Mouse (Mus musculus) frontal cortex, postnatal 10 days (tissue): ENCODE measurements around the gene Plcd1.

Experiments
- DNase-seq, 2 experiments: peaks; one replicate each; pipeline ENCODE4 v3.0.0; 2022; ENCODE audit warnings: low spot score in 2 of 2, mixed read lengths in 1 of 2

The Plcd1 gene

DNA sequence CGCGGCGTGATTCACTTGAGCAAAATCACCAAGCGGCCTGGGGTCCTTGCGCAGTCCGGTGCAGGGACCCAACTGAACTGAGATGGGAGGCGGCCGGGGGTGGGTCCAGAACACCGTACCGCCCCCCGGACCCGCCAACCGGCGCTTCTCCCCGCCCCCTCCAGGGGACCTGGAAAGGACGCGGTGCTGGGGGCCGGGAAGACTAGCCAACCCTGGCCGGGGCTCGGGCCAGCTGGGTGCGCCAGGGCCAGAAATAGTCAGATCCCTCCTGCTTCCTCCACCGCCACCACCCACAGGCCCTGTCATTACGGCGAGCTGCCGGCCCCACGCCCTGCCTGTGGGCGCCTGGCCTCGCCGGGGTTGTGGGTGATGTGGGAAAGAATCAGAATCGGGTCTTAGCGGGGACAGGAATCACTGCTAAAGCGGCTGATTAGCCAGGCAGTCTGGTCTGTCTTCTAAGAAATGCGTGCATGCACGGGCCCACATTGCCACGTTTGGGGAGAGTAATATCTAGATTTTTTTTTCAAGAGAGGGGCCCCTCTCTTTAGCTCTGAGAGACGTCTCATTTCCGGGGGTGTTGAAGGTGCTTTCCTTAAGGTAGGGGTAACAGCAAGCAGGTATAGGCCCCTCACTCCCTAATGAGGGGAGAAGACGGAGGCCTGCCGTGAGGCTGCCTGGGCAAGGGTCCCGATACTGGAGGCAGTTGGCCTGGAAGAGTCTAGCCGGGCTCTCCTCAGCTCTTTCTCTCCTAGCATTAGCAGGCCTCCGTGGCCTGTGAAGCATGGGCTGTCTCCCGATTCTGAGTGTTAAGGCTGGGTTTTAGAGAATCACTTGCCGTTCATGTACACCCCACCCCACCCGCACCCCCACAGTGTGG is at the start of gene Plcd1:
Gene Plcd1 (minus strand): TSS at position 84 of the 877 bp plus-strand sequence.
- DNase-seq = peak; percentile 77 to 85

DNA sequence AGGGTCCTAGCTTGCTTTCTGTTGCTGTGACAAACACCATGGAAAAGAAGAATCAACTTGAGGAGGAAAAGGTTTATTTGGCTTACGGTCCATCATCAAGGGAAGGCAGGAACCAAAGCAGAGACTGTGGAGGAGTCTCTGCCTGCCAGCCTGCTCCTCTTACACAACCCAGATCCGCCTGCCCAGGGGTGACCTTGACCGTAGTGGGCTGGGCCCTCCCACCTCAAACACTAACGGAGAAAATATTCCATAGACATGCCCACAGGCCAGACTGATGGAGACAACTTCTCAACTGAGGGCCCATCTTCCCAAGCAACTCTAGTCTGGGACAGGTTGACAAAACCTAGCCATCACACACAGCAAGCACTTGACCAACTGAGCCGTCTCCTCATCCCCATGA is 48.8 kb upstream of the Plcd1 start:
- DNase-seq = no peak

DNA sequence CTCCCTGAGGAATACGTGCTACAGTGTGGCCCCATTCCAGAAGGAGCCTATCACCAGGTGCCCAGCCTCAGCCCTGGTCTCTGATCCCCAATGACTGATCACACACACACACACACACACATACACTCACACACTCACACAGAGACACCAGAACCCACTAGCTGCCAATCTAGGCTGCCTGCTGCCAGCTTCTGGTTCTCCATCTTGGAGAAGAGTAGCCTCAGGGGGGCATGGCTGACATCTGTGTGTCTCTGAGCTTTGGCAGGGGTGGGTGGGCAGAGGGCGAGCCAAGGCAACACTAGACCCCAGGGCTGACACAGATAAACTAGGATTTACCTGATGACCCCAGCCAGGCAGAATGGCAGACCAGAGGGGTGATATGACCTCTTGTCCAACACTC is 45.5 kb upstream of the Plcd1 start:
- DNase-seq = no peak

DNA sequence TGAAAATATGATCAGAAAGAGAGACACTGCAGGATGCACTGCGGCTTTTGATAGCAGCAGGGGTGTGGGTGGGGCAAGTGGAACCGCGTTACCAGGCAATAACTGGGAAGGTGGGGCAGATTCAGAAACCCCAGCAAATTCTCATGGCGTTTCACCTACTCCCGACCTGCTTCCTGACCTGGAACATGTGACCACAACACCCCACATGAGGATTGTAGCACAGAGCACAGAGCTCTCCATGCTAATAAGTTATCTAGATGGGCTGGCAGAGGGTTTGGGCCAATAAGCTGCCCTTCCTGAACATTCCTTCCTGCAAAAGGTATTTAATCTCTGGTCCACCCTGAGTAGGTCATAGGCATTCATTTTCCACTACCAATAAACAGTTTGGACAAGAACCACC is 37.4 kb upstream of the Plcd1 start:
- no peak for DNase-seq

DNA sequence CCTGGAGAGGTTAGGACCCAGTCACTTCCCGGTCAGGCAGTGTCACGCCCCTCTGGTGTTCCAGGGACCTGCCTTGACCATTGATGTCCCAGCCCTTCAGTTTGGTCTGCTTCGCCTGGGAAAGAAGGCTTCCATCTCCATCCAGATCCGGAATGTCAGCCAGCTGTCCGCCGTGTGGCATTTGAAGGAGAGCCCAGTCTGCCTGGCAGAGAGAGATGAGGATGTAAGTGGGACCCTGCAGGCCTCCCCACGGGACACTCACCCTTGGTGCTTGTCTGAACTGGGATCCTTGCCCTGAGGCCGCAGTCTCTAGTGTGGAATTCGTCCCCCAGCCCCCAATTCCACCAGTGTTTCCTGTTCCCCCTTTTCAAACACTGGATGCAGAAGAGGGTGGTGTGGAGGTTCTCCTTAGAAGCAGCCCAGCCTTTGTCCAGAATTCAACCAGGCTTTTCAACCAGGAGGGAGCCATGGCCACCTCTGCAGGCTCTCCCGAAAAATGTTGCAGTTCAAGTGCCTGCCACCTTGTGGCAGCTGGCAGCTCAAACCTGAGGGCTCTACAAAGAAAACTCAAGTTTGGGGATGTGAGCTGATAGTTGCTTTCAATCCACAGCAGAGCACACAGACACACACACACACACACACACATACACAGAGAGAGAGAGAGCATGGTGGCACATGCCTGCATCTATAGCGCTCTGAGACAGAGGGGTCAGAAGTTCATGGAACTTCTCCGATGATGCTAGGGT is 35.3 kb upstream of the Plcd1 start:
- no peak for DNase-seq

DNA sequence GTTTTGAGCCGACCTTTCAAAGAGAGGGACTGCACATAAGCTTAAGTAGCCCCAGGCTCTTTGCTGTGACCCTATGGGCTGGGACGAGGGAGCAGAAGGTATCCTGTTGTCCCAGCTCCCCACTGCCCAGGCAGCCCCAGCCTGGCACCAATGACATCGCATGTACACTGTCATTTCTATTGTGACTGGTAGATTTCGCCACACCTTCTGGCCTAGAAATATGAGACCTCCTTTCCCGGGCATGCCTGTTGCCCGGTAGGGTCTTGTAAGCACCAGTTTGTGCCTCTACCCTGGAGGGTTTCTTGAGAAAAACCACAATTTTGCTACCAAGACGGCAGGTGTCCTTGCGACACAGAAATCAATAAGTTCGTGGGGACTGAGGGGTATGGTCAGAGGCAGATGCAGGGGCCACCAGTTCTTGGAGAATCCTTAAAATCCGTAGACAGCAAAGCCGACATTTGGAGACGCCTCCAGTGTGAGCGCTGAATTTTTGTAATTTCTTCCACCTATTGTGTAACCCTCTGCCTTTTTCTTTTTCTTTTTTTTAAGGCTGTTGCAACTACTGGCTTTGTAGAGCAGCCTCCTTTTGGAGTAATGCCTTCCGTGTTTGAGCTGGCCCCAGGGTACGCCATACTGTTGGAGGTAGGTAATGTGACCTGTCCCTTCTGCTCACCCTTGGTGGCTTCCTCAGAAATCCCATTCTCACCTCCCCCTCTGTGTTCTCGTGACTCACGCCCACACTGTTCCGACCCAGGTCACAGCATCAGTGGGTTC is 29.5 kb upstream of the Plcd1 start:
- DNase-seq = no peak

DNA sequence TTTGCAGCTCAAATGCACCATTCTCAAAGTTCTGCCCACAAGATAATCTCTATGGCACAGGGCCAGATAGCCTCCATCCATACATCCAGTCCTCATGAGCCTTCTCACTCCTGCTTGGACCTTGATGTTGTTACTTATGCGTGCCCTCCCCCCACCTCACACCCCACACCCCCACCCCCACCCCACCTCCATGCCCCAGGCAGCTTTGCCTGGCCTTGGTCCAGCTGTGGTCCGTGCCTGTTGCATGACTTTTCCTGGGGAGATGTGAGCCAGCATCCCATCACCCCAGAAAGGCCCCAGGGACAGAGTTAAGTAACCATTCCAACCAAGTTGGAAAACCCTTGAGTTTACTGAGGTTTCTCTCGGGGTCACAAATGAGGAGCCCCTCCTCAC is 26.9 kb upstream of the Plcd1 start:
- DNase-seq = no peak

DNA sequence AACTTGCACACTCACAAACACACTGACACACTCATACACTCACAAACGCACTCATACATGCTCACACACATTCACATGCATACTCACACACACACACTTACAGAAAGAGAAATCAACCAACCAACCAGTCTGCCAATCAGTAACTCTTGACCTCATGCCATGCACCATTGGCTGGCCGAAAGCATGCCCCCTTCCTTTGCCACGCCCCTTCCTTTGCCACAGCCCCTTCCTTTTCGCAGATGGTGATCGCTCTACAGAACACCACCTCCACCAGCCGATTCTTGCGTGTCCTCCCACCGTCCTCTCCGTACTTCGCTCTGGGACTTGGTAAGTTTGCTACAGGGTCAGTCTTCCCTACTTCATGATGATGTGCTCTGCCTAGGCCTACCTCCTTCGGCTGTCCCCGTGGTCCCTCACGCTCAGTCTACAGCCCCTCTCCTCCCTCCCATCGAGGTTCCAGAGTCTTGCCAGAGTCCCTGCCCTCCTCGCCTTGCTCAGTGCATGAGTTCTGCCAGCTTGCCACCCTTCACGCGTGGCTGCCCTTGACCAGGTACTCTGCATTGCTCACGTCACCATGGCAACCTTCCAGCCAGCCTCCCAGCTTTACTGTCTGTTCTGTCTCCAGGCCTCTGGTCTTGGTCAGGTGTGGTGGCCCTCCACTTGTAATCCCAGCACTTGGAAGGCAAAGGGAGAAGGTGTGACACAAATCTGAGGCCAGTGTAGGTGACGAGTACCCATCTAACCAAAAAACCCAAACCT is 26.3 kb upstream of the Plcd1 start:
- DNase-seq = no peak

DNA sequence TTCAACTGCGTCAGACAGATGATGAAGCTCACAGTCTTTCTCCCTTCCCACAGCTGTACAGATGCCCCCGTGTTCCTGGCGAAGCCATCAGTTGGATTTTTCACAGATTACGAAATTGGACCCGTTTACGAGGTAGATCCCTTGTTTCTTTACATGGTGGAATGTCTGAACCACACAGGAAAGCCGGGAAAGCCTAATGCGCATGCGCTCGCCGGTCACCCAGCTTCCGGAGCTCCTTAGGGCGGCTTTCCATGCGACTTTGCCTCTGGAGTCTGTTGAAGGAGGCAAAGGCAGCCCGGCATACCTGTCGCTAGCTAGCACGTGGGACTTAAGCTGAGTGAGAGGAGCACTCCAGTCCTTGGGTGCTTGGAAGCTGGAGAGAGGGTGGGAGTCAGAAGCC is 21.6 kb upstream of the Plcd1 start:
- DNase-seq = no peak

DNA sequence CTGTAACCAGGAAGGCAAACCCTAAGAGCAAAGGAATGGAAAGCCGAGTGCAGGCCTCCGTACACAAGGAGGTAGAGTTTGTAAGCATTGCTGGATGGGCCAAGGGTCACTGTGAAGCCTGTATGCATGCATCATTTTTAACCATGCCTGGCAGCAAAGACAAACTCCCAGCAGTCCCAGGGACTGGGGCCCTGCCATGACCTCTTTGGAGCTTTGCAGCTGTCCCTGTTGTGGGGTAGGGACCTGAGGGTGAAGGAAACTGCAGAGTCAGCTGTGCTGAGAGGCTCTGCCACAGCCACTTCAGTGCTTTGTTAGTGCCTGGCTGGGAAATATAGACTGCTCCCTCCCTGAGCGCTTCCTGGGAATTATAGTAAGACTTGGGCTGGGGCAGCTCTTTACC is 17.3 kb upstream of the Plcd1 start:
- no peak for DNase-seq

DNA sequence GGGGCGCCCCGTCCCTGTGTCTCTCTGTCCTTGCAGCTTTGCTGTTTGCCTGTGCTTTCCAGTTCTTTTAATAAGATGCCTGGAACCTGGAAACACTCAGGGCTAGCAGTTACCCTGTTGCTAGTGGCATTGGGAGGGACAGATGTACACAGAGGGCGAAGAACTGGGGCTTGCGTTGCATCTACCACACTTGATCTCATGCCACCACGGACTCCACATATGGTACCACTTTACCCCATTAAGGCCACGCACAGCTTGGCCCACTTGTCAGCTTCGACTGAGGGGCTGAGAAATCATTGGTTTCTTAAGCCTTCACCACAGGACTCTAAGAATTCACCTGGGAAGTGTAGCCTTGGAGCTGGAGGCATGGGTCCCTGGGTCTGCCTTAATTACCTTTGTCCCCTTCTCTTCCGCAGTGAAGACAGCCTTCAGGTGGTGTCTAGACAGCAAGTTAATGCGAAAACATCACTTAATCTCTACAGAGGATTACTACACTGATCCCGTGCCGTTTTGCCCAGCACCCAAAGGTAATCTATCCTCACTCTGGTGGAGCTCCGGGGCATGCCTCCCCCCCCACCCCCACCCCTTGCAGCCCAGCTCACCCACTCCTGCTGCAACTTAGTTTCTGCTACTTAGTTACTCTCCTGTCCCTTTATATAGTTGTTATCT is 16.5 kb upstream of the Plcd1 start:
- DNase-seq = no peak

DNA sequence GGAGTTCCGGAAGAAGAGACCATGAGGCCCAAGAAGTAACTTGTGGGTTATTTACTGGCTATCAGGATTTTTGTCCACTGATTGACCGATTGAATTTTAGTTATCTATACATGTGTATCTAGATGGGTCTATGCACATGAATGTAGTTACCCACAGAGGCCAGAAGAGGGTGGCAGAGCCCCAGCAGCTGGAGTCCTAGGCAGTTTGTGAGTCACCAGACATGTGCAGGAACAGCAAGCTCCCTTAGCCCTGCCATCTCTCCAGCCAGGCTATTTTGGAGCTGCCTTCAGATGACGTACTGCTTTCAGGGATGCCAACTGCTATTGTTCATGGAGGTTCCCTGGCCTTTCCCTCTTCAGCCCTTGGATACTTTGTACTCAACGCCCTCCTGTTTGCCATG is 14.3 kb upstream of the Plcd1 start:
- DNase-seq = no peak

DNA sequence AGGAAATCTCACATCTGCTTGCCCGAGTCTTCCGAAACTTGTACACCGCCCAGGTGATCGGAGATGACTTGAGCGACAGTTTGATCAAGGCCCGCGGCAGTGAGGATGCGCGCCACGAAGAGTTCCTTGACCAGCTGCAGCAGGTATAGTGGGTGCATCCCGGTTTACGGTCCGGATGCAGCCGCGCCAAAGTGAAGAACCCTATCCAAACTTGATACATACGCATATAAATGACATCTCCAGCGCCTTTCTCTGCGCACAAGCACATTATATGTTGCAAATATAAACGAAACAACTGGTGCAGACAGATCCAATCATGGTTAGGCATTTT is 9.4 kb upstream of the Plcd1 start:
- no peak for DNase-seq

DNA sequence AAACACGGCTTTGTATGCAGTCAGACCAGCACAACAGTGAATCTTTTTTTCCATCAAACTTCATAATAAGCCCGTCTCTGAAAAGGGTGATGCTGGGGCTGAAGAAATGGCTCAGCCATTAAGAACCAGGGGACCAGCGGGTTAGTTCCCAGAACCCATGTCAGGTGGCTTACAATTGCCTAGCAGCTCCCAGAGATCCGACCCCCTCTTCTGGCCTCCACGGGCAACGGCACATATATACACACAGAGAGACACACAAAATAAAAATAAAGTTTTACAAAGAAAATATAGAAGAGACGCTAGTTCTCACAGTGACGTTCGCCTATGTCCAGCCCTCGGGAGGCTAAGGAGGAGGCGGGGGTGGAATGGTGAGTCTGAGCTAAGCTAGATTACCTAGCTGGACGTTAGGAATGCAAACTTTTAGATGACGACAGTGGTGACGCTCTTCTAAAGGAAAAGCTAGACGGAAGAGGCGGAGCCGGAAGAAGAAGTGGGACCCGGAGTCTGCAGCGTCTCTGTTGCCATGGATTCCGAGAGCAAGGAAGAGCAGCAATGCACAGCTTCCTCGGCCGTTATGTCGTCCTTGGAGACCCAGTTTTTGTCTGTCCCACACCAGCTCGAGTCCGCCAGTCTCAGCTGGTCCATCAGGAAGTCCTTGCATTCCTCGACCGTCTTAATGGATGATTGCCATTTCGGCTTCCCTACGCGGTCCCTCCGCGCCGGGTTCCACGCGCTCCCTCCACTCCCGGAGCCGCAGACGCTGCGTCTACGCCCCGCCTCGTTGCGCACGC is 8.9 kb upstream of the Plcd1 start, which contains the start of gene Dlec1:
Gene Dlec1 (plus strand): TSS at position 487 of the 791 bp plus-strand sequence.
- DNase-seq = peak; percentile 64 to 72

DNA sequence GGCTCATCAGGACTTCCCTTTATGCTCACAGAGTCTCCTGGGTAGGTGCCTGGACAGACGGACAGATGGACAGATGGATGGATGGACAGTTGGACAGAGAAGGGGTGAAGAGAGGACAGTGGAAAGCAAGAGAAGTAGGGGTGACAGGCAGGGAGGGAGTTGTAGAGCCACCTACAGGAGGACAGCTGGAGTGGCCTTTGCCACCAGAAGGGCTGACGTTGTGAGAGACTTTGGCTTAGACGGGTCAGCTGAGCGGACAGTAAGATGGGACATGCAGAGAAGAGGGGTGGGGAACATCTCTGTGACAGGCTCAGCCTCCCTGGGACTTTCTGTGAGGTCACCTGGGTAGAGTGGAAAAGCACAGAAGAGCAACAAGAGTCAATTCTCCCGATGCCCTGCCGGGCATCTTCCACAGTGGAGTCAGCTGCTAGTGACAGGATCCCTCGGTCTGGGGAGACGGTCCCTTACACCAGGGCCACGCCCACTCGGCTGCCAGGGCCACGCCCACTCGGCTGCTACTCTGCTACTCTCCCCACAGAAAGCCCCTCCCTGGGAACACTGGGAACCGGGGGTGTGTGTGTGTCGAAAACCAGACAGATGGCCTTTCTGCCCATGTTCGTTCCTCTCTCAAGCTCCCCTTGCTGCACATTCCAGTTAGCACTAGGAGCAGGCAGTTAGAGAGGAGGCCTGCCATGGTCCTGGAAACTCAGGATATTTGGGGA is 7.0 kb upstream of the Plcd1 start:
- peak in 1 of 2 experiments; percentile 34 for DNase-seq

DNA sequence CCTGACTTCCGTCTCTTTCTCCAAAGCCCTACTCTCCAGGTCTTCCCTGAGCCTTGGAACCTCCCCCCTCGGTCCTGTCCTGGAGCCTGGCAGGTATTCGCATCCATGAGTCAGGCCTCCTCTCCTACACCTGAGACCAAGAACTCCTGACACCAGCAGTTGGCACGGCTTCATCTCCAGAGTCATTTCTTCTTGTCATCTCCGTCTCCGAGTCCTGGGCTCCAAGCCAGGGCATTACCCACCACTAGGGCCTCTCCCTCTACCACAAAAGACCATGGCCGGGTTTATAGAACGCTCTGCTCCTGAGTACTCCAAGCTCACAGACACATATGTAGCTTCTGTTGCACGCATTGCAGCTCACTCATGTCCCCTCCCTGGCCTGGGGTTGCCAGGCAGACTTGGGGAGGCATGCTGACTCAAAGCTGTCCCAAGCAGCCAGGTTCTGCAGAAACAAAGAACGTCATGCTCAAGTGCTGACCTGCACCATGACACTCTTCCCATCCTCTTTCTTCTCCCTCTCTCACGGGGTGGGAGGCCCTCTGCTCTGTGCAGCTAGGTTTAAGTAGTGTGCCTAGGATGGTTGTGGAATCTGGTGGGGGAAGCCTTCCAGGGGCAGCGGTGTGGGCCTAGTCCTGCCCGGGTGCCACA is 1.3 kb upstream of the Plcd1 start:
- DNase-seq = no peak

DNA sequence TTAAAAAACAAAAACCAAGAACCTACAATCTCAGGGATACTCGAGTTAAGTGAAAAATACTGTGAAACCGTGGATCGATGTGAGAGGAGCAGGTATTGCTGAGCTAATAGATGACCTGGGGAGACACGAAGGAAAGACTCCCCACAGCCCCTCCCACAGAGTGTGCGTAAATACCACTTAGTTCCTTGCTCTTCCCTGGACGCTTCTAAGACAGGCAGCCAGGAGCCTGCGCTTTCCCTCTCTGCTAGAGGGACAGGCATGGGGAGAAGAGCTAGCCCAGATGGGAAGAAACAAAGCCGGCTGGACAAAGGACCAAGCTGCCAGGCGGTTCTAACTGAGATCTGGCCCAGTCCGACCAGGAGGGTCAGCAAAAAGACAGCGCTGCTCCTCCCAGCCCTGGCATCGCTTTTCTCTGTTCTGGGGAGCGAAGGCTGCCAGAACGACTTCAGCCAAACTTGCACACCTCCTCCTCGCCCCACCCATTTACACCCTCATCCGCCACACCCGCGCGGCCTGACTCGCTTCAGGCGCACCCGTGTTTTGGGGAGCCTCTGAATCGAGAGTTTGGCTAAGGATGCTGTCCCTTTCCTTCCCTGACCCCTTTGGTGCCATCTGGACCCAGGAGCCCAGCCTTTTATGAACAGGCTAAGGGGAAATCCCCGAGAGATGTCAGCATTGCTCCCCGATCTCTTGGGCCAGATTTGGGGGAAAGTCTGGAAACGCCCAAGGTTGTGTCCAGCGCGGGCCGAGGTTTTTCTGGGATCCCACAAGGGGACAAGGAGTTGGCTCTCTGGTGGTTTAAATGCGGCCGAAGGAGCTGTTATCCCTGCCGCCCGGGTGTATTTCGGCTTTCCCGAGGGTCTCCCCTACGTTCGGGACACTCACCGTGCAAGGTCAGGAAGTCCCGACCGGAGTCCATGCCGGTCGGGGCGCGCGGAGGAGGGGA is 556 bp downstream of the Plcd1 start:
- no peak for DNase-seq
